In the genomic region with DNA sequence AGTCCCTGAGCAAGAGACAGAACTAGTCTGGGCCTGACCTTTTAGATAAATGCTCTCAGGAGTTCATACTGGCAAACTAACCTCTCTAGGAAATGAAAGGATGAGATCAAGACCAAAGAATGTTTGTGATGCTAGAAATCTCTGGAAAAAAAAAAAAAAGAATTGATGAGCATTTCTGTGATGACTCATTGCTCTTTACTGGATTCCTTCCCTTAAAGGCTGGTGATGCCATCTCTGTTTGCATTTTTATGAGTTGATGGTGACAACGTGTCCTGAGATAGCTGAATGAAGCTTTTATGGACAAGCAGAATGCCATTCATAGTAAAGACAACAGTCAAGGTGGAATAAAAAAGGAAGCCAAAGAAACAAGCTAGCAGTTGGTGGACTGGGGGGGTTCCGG, we compare ENCODE assay signal across 27 mouse cellular contexts.
"Had no signal": no experiment of that assay in that cellular context is flagged by ENCODE, and none has a peak within 500 bp of the region (broad histone marks: within the 10 kb centered on the region; RNA-seq: fewer than 3 reads in every experiment).

No protein-coding gene starts in this region.

- H3K36me3 ChIP-seq: heart, embryonic 10.5 days; heart, embryonic 12.5 days; hindbrain, embryonic 10.5 days; hindbrain, embryonic 13.5 days; hindbrain, embryonic 15.5 days; intestine, embryonic 15.5 days; limb, embryonic 10.5 days; limb, embryonic 12.5 days; liver, embryonic 13.5 days; liver, embryonic 15.5 days had no signal

- H3K9ac ChIP-seq: heart, embryonic 12.5 days; hindbrain, embryonic 13.5 days; hindbrain, embryonic 15.5 days; intestine, embryonic 15.5 days; limb, embryonic 12.5 days; liver, embryonic 13.5 days; liver, embryonic 15.5 days had no signal

- H3K4me2 ChIP-seq: heart, embryonic 12.5 days; hindbrain, embryonic 13.5 days; hindbrain, embryonic 15.5 days; intestine, embryonic 15.5 days; limb, embryonic 12.5 days; liver, embryonic 11.5 days; liver, embryonic 13.5 days; liver, embryonic 15.5 days had no signal

- ATAC-seq: inflammation-experienced regulatory T-cells, adult 6 months; intestine, embryonic 15.5 days; intestine, postnatal 0 days had no signal

- H3K4me1 ChIP-seq: heart, embryonic 10.5 days; heart, embryonic 12.5 days; hindbrain, embryonic 10.5 days; hindbrain, embryonic 13.5 days; hindbrain, embryonic 15.5 days; intestine, embryonic 15.5 days; limb, embryonic 10.5 days; limb, embryonic 12.5 days; liver, embryonic 13.5 days; liver, embryonic 15.5 days had no signal

- DNase-seq: gastrocnemius, adult 2 months; gastrocnemius, postnatal 10 days; gastrocnemius, postnatal 25 days; heart, adult 18-20 months; heart, postnatal 10 days; heart, postnatal 4 days; kidney, adult 18-20 months; kidney, adult 8-10 months; kidney, postnatal 10 days; kidney, postnatal 25 days; kidney, postnatal 4 days; liver; liver, embryonic 13.5 days had no signal

- H3K4me3 ChIP-seq: gastrocnemius, adult 2 months; heart, embryonic 10.5 days; heart, embryonic 12.5 days; hindbrain, embryonic 10.5 days; hindbrain, embryonic 13.5 days; hindbrain, embryonic 15.5 days; intestine, embryonic 15.5 days; layer of hippocampus, adult 2 months; left cerebral cortex, adult 2 months; limb, embryonic 10.5 days; limb, embryonic 12.5 days; liver, embryonic 13.5 days; liver, embryonic 15.5 days had no signal

- H3K27ac ChIP-seq: gastrocnemius, adult 2 months; heart, embryonic 10.5 days; hindbrain, embryonic 10.5 days; hindbrain, embryonic 13.5 days; hindbrain, embryonic 15.5 days; intestine, embryonic 15.5 days; layer of hippocampus, adult 2 months; left cerebral cortex, adult 2 months; limb, embryonic 10.5 days; limb, embryonic 12.5 days; liver, embryonic 13.5 days; liver, embryonic 15.5 days had no signal

- H3K27me3 ChIP-seq: heart, embryonic 12.5 days; hindbrain, embryonic 13.5 days; hindbrain, embryonic 15.5 days; intestine, embryonic 15.5 days; limb, embryonic 12.5 days; liver, embryonic 13.5 days; liver, embryonic 15.5 days had no signal

- H3K9me3 ChIP-seq: heart, embryonic 10.5 days; heart, embryonic 12.5 days; hindbrain, embryonic 10.5 days; hindbrain, embryonic 13.5 days; hindbrain, embryonic 15.5 days; intestine, embryonic 15.5 days; limb, embryonic 10.5 days; limb, embryonic 12.5 days; liver, embryonic 13.5 days; liver, embryonic 15.5 days had no signal
